ENCODE assay signal across 20 mouse cellular contexts in genomic region chr10:14952899-14953478, GRCm38 (mm10).
DNase-seq lines count a peak whose midpoint lies in the region; ATAC-seq and TF ChIP-seq lines count a peak whose summit lies in the region.
"Had no signal": no experiment of that assay in that cellular context is flagged by ENCODE, and none has a peak within 500 bp of the region (broad histone marks: within the 10 kb centered on the region; RNA-seq: fewer than 3 reads in every experiment).

No protein-coding gene starts in this region.

- no peak overlapping the region for H3K9ac ChIP-seq in midbrain, embryonic 11.5 days (ENCODE audit: low read length)
- no peak overlapping the region for H3K9ac ChIP-seq in embryonic facial prominence, embryonic 15.5 days
- H3K9ac ChIP-seq in hindbrain, embryonic 14.5 days: no peak overlapping the region
- H3K9ac ChIP-seq in midbrain, postnatal 0 days (replicated peaks; ENCODE audit: low read length, poor library complexity, severe bottlenecking): no peak overlapping the region
- no peak overlapping the region for H3K9ac ChIP-seq in heart, embryonic 12.5 days
- H3K9ac ChIP-seq: limb, embryonic 12.5 days; liver, embryonic 13.5 days had no signal

- no peak overlapping the region for H3K4me2 ChIP-seq in midbrain, embryonic 11.5 days
- no peak overlapping the region for H3K4me2 ChIP-seq in embryonic facial prominence, embryonic 15.5 days (replicated peaks)
- H3K4me2 ChIP-seq in hindbrain, embryonic 14.5 days (replicated peaks): no peak overlapping the region
- no peak overlapping the region for H3K4me2 ChIP-seq in midbrain, postnatal 0 days (ENCODE audit: low read depth, low read length, poor library complexity, severe bottlenecking)
- no peak overlapping the region for H3K4me2 ChIP-seq in heart, embryonic 12.5 days
- H3K4me2 ChIP-seq: limb, embryonic 12.5 days; liver, embryonic 13.5 days had no signal

- no peak overlapping the region for H3K27ac ChIP-seq in midbrain, embryonic 11.5 days (ENCODE audit: low read depth, low read length)
- no peak overlapping the region for H3K27ac ChIP-seq in midbrain, embryonic 10.5 days (replicated peaks)
- no peak overlapping the region for H3K27ac ChIP-seq in embryonic facial prominence, embryonic 15.5 days (replicated peaks)
- no peak overlapping the region for H3K27ac ChIP-seq in hindbrain, embryonic 14.5 days
- H3K27ac ChIP-seq in midbrain, postnatal 0 days (ENCODE audit: low read depth, low read length): no peak overlapping the region
- H3K27ac ChIP-seq in heart, embryonic 12.5 days (ENCODE audit: poor library complexity, severe bottlenecking): no peak overlapping the region
- H3K27ac ChIP-seq: left cerebral cortex, adult 2 months; limb, embryonic 12.5 days; liver, embryonic 13.5 days had no signal

- H3K36me3 ChIP-seq in midbrain, embryonic 11.5 days (ENCODE audit: control insufficient read depth, insufficient read depth, low read length): no peaks in the 10 kb centered on the region
- H3K36me3 ChIP-seq in midbrain, embryonic 10.5 days: no peaks in the 10 kb centered on the region
- no peaks in the 10 kb centered on the region for H3K36me3 ChIP-seq in embryonic facial prominence, embryonic 15.5 days
- H3K36me3 ChIP-seq in hindbrain, embryonic 14.5 days (replicated peaks; ENCODE audit: control insufficient read depth, insufficient read depth): no peaks in the 10 kb centered on the region
- H3K36me3 ChIP-seq in midbrain, postnatal 0 days (ENCODE audit: insufficient read depth, low read length): no peaks in the 10 kb centered on the region
- no peaks in the 10 kb centered on the region for H3K36me3 ChIP-seq in heart, embryonic 12.5 days
- H3K36me3 ChIP-seq: limb, embryonic 12.5 days; liver, embryonic 13.5 days had no signal

- H3K4me3 ChIP-seq in midbrain, embryonic 11.5 days (ENCODE audit: low read depth, low read length): no peak overlapping the region
- no peak overlapping the region for H3K4me3 ChIP-seq in midbrain, embryonic 10.5 days
- no peak overlapping the region for H3K4me3 ChIP-seq in embryonic facial prominence, embryonic 15.5 days (replicated peaks)
- H3K4me3 ChIP-seq in hindbrain, embryonic 14.5 days (replicated peaks; ENCODE audit: low read length): no peak overlapping the region
- no peak overlapping the region for H3K4me3 ChIP-seq in midbrain, postnatal 0 days (ENCODE audit: low read depth, low read length)
- no peak overlapping the region for H3K4me3 ChIP-seq in heart, embryonic 12.5 days
- H3K4me3 ChIP-seq: left cerebral cortex, adult 2 months; limb, embryonic 12.5 days; liver, embryonic 13.5 days; myocyte had no signal

- H3K4me1 ChIP-seq in midbrain, embryonic 11.5 days (ENCODE audit: control insufficient read depth, insufficient read depth, low read length): no peaks in the 10 kb centered on the region
- no peaks in the 10 kb centered on the region for H3K4me1 ChIP-seq in midbrain, embryonic 10.5 days
- no peaks in the 10 kb centered on the region for H3K4me1 ChIP-seq in embryonic facial prominence, embryonic 15.5 days
- H3K4me1 ChIP-seq in hindbrain, embryonic 14.5 days (replicated peaks; ENCODE audit: control insufficient read depth, insufficient read depth, low read length): no peaks in the 10 kb centered on the region
- no peaks in the 10 kb centered on the region for H3K4me1 ChIP-seq in midbrain, postnatal 0 days (ENCODE audit: insufficient read depth, low read length)
- no peaks in the 10 kb centered on the region for H3K4me1 ChIP-seq in heart, embryonic 12.5 days (replicated peaks)
- H3K4me1 ChIP-seq: limb, embryonic 12.5 days; liver, embryonic 13.5 days had no signal

- peak; percentile 46; the same call in 1 of the 2 replicates for ATAC-seq in midbrain, embryonic 11.5 days (ENCODE audit: low FRiP score)
- ATAC-seq in embryonic facial prominence, embryonic 15.5 days (ENCODE audit: insufficient number of reproducible peaks, low FRiP score, low TSS enrichment, low read depth): peak; percentile 65; the same call in 1 of the 2 replicates
- peak; percentile 68; the same call in 1 of the 2 replicates for ATAC-seq in hindbrain, embryonic 14.5 days (ENCODE audit: low FRiP score)
- peak; percentile 56; the same call in 1 of the 2 replicates for ATAC-seq in midbrain, postnatal 0 days (ENCODE audit: low FRiP score)
- ATAC-seq in heart, embryonic 12.5 days (ENCODE audit: insufficient number of reproducible peaks, low FRiP score): no peak
- ATAC-seq: intestine, embryonic 16.5 days; Patski had no signal

- no peak for TF ChIP-seq CTCF in midbrain, postnatal 0 days (IDR thresholded peaks at IDR 0.05)

- H3K9me3 ChIP-seq in midbrain, embryonic 11.5 days (ENCODE audit: control insufficient read depth, low read length): no peaks in the 10 kb centered on the region
- H3K9me3 ChIP-seq in midbrain, embryonic 10.5 days (replicated peaks): no peaks in the 10 kb centered on the region
- H3K9me3 ChIP-seq in embryonic facial prominence, embryonic 15.5 days (replicated peaks): no peaks in the 10 kb centered on the region
- no peaks in the 10 kb centered on the region for H3K9me3 ChIP-seq in hindbrain, embryonic 14.5 days (ENCODE audit: control insufficient read depth, low read length)
- no peaks in the 10 kb centered on the region for H3K9me3 ChIP-seq in midbrain, postnatal 0 days (ENCODE audit: low read length)
- no peaks in the 10 kb centered on the region for H3K9me3 ChIP-seq in heart, embryonic 12.5 days (replicated peaks)
- H3K9me3 ChIP-seq: limb, embryonic 12.5 days; liver, embryonic 13.5 days had no signal

- DNase-seq in midbrain, embryonic 11.5 days (ENCODE audit: low spot score, missing footprints): no peak
- DNase-seq in midbrain, embryonic 10.5 days (ENCODE audit: low spot score): no peak
- DNase-seq in hindbrain, embryonic 14.5 days (ENCODE audit: low spot score): no peak
- no peak for DNase-seq in midbrain, postnatal 0 days (ENCODE audit: low spot score)
- DNase-seq in embryo, embryonic 9.5 days (ENCODE audit: extremely low spot score): no peak
- no peak for DNase-seq in kidney, adult 8-10 months
- DNase-seq: adrenal gland, postnatal 36 days; cerebellum, postnatal 10 days; heart, postnatal 4 days; kidney, postnatal 25 days; liver, embryonic 13.5 days; right cerebral cortex, postnatal 4 days; thymus, postnatal 25 days had no signal

- no peaks in the 10 kb centered on the region for H3K27me3 ChIP-seq in midbrain, embryonic 11.5 days (ENCODE audit: control insufficient read depth, insufficient read depth, low read length)
- H3K27me3 ChIP-seq in midbrain, embryonic 10.5 days (ENCODE audit: low read depth, poor library complexity, severe bottlenecking): no peaks in the 10 kb centered on the region
- H3K27me3 ChIP-seq in embryonic facial prominence, embryonic 15.5 days: no peaks in the 10 kb centered on the region
- no peaks in the 10 kb centered on the region for H3K27me3 ChIP-seq in hindbrain, embryonic 14.5 days (ENCODE audit: control insufficient read depth, insufficient read depth, low read length)
- no peaks in the 10 kb centered on the region for H3K27me3 ChIP-seq in midbrain, postnatal 0 days (ENCODE audit: insufficient read depth, low read length)
- H3K27me3 ChIP-seq in heart, embryonic 12.5 days (replicated peaks): no peaks in the 10 kb centered on the region
- H3K27me3 ChIP-seq: limb, embryonic 12.5 days; liver, embryonic 13.5 days; Patski had no signal

- WGBS in midbrain, embryonic 11.5 days: 53% methylated on average over 1 of the region's 1 CpGs
- WGBS in midbrain, embryonic 10.5 days: 65% methylated on average over 1 of the region's 1 CpGs
- WGBS in embryonic facial prominence, embryonic 15.5 days: 23% methylated on average over 1 of the region's 1 CpGs
- WGBS in hindbrain, embryonic 14.5 days: 40% methylated on average over 1 of the region's 1 CpGs
- 39% methylated on average over 1 of the region's 1 CpGs for WGBS in midbrain, postnatal 0 days
- 45% methylated on average over 1 of the region's 1 CpGs for WGBS in heart, embryonic 12.5 days
